Mouse (Mus musculus): ENCODE results near the gene Asrgl1. TPM values are rescaled to one million over a fixed set of nuclear protein-coding genes. Genes with fewer than 3 reads are reported as not detected.
A peak's percentile ranks its signal among the peaks of the same experiment; 100 is the strongest.
"Not testable (repeated sequence)": the region's sequence is repeated elsewhere in the genome, so short reads cannot be mapped to it uniquely, and the experiment has no call there.

Asrgl1 gene
- polyA plus RNA-seq, 1 experiment from 2014 or later = 15.4 TPM

DNA sequence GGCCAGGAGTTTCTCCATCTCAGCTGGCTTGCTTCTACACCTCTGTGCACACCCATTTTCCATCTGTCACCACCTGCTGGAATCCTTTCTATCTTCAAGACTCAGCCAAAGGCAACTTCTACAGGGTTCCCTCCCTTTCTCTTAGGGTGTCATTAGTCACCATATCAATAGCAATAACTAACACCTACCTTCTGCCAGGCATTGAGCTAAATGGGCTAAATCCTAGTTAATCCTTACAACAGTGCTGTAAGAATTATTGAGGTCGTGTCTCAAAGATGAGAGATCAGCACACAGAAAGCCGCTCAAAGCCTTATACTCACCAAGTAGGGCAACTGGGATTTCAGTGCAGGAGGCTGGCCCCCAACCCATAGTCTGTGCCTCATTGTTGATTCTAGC is 34.4 kb downstream of the Asrgl1 start:
- no peak overlapping the region for H3K9ac ChIP-seq
- H3K27ac ChIP-seq = no peak overlapping the region
- no peak overlapping the region for H3K4me3 ChIP-seq
- ATAC-seq (replicated peaks; ENCODE audit: insufficient number of reproducible peaks, insufficient read depth, low FRiP score, low read depth) = no peak
- H3K9me3 ChIP-seq (replicated peaks) = no peaks in the 10 kb centered on the region
- H3K4me2 ChIP-seq = no peak overlapping the region
- WGBS = 60% methylated on average over 2 of the region's 2 CpGs
- H3K4me1 ChIP-seq (replicated peaks) = peaks cover 2% of the 10 kb centered on the region; the same call in 1 of the 2 replicates
- H3K27me3 ChIP-seq = no peaks in the 10 kb centered on the region
- H3K36me3 ChIP-seq = no peaks in the 10 kb centered on the region

DNA sequence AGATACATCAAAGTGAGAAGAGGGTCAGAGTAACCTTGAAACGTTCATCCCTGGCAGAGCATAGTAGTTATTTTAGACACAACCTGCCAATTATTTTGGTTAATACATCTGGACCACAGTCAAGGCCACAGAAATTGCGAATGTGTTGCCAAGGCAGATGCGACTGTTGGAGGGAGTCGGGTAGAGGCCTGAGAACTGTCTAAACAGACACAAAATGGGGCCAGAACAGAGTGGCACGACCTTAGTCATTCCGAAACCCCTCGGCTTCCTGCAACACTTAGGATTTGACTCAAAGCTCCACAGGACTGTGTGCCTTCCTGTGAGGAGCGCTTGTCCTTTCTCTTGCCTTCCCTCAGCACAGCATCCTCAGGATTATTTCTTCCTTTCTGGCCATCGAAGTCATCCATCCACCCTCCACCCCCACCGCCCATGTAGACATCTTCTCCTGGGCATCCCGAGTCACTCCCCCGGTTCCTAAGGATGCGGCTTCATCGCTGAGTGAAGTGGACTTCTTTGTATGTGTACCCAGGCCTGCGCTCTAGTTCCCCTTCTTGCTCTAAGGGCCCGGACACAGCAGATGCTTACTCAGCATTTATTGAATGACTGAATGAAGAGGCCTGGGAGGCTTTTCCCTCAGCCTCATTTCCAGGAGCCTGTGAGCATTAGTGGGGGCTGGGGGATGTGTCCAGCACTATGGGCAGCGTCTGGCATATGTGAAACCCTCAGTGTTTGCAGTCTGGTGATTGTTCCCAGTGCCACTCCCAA is 35.0 kb downstream of the Asrgl1 start:
- Histone ChIP-seq H3K4me1 (replicated peaks) (no peaks in the 10 kb centered on the region), H3K36me3 (no peaks in the 10 kb centered on the region), H3K27me3 (no peaks in the 10 kb centered on the region), H3K27ac (no peak overlapping the region), H3K4me3 (no peak overlapping the region), H3K9ac (no peak overlapping the region), H3K9me3 (replicated peaks) (no peaks in the 10 kb centered on the region), H3K4me2 (no peak overlapping the region)
- 82% methylated on average over 17 of the region's 17 CpGs for WGBS
- ATAC-seq (replicated peaks; ENCODE audit: insufficient number of reproducible peaks, insufficient read depth, low FRiP score, low read depth) = no peak

DNA sequence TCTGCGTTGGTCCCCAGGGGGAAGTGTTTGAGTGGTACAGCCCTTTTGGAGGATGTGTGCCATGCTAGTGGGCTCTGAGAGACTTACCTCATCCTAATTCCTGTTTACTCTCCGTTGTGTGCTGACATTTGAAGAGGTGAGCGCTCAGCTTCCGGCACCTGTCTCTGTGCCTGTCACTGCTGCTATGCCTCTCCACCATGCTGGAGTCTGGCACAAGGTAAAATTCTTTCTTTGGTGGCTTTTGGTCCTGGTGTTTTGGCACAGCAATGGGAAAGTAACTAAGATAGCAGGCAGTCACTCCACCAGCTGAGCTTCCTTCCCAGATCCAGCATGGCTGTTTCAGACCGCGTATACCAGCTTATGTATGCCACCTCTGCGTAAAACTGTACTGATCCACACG is 35.7 kb downstream of the Asrgl1 start:
- no peaks in the 10 kb centered on the region for H3K9me3 ChIP-seq (replicated peaks)
- ATAC-seq (replicated peaks; ENCODE audit: insufficient number of reproducible peaks, insufficient read depth, low FRiP score, low read depth) = no peak
- no peak overlapping the region for H3K27ac ChIP-seq
- WGBS = 85% methylated on average over 8 of the region's 8 CpGs
- no peak overlapping the region for H3K4me3 ChIP-seq
- no peaks in the 10 kb centered on the region for H3K4me1 ChIP-seq (replicated peaks)
- H3K36me3 ChIP-seq = no peaks in the 10 kb centered on the region
- H3K4me2 ChIP-seq = no peak overlapping the region
- H3K27me3 ChIP-seq = no peaks in the 10 kb centered on the region
- H3K9ac ChIP-seq = no peak overlapping the region

DNA sequence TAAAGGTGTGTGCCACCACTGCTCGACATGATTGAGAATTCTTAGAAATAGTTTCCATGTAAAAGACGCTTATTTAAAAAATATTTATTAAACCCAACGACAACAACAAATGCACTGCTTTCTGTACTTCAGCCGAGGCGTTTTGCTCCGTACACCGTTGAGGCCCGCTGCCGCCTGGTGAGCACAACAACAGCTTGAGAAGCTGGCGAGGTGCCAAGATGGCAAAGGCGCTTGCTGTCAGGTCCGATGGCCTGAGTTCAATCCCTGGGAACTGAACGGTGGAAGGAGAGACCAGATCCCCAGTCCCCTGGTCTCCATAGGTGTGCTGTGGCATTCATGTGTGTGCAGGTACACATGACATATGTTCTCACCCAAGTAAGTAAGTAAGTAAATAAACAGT is 38.0 kb downstream of the Asrgl1 start:
- ATAC-seq (replicated peaks; ENCODE audit: insufficient number of reproducible peaks, insufficient read depth, low FRiP score, low read depth) = no peak
- 76% methylated on average over 13 of the region's 13 CpGs for WGBS
- H3K9me3 ChIP-seq (replicated peaks) = no peaks in the 10 kb centered on the region
- no peak overlapping the region for H3K27ac ChIP-seq
- H3K36me3 ChIP-seq = no peaks in the 10 kb centered on the region
- H3K27me3 ChIP-seq = no peaks in the 10 kb centered on the region
- no peak overlapping the region for H3K9ac ChIP-seq
- H3K4me1 ChIP-seq (replicated peaks) = no peaks in the 10 kb centered on the region
- no peak overlapping the region for H3K4me3 ChIP-seq
- no peak overlapping the region for H3K4me2 ChIP-seq

DNA sequence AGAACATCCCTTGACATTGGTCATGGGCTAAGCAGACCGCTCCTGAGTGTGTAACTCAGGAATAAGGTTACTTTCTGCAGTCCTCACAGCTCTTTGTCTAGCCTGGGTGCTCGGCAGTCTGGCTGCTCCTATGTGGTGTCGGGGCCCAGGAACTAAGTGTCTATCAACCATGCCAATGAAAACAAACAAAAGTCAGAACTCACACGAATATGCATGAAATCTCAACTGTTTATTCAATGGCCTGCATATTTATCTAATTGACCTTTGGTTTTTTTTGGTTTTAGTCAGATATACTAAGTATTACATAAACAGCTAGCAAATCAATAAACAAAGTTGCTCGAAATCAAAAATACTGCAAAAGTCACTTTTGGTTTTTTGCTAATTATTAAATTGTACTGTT is 40.3 kb downstream of the Asrgl1 start:
- no peaks in the 10 kb centered on the region for H3K4me1 ChIP-seq (replicated peaks)
- no peaks in the 10 kb centered on the region for H3K36me3 ChIP-seq
- no peak for ATAC-seq (replicated peaks; ENCODE audit: insufficient number of reproducible peaks, insufficient read depth, low FRiP score, low read depth)
- no peak overlapping the region for H3K9ac ChIP-seq
- H3K27me3 ChIP-seq = no peaks in the 10 kb centered on the region
- no peaks in the 10 kb centered on the region for H3K9me3 ChIP-seq (replicated peaks)
- 61% methylated on average over 5 of the region's 5 CpGs for WGBS
- no peak overlapping the region for H3K27ac ChIP-seq
- H3K4me2 ChIP-seq = no peak overlapping the region
- H3K4me3 ChIP-seq = no peak overlapping the region

DNA sequence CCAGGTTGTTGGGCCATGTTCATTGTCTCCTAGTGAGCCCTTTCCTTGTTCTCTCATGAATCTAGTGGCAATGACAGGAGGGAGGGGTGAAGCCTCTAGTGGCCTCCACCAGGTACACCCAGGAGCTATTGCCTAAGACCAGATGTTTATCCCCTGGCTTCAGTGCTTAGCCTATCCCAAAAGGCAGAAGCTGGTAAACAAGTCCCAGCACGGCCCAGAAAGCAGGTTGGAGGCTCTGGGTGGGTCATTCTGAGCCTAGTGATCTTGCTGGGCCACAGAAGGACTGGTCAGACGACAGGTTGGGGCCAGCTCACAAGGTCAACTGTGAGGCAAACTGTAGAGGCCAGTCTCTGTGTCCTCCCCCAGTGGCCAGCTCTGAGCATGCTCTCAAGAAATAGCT is 44.7 kb downstream of the Asrgl1 start:
- Histone ChIP-seq H3K4me3 (no peak overlapping the region), H3K36me3 (no peaks in the 10 kb centered on the region), H3K27ac (no peak overlapping the region), H3K27me3 (no peaks in the 10 kb centered on the region), H3K4me2 (no peak overlapping the region), H3K9ac (no peak overlapping the region), H3K4me1 (replicated peaks) (no peaks in the 10 kb centered on the region), H3K9me3 (replicated peaks) (no peaks in the 10 kb centered on the region)
- no peak for ATAC-seq (replicated peaks; ENCODE audit: insufficient number of reproducible peaks, insufficient read depth, low FRiP score, low read depth)
- 53% methylated on average over 2 of the region's 2 CpGs for WGBS

DNA sequence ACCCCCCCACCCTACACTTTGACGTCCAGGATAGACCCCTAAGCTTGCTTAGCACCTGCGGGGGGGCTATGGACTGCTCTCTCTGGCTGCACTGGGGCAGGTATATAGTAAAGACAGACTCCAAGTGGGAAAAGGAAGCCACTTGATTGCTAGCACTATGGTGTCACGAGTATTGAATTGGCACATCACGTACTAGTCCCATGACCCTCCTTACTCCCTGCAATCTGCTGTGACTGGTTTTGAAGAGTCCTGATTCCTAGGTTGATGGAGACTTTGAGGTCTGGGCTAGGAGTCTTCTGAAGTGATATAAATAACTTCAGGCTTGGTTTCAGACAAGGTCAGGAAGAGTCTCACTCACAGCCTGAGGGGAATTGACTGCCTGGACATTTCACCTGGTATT is 45.2 kb downstream of the Asrgl1 start:
- H3K36me3 ChIP-seq = no peaks in the 10 kb centered on the region
- no peak overlapping the region for H3K4me2 ChIP-seq
- H3K27me3 ChIP-seq = no peaks in the 10 kb centered on the region
- H3K9ac ChIP-seq = no peak overlapping the region
- 54% methylated on average over 4 of the region's 4 CpGs for WGBS
- no peak for ATAC-seq (replicated peaks; ENCODE audit: insufficient number of reproducible peaks, insufficient read depth, low FRiP score, low read depth)
- no peaks in the 10 kb centered on the region for H3K4me1 ChIP-seq (replicated peaks)
- H3K27ac ChIP-seq = no peak overlapping the region
- no peak overlapping the region for H3K4me3 ChIP-seq
- H3K9me3 ChIP-seq (replicated peaks) = no peaks in the 10 kb centered on the region

DNA sequence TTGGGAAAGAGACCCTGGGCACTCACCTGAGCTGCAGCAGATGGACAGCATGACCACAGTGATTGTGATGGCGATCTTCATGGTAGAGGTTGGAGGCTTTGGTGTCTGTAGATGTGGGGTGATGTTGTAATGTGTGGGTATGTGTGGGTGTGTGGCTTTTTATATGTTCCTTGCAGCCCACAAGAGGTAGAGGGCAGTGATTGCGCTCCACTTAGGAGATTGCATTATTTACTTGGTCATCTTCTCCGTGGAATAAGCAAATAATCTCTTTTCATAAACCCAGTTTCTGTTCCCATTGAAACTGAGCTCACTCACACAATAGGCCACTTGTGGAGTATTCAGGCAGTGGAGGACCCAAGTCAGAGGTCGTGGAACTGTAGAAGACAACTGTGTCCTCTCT is 47.6 kb downstream of the Asrgl1 start, which contains the start of gene Scgb1a1:
Scgb1a1 (minus strand) TSS at position 138 of the 400 bp plus-strand sequence.
- no peak for ATAC-seq (replicated peaks; ENCODE audit: insufficient number of reproducible peaks, insufficient read depth, low FRiP score, low read depth)

DNA sequence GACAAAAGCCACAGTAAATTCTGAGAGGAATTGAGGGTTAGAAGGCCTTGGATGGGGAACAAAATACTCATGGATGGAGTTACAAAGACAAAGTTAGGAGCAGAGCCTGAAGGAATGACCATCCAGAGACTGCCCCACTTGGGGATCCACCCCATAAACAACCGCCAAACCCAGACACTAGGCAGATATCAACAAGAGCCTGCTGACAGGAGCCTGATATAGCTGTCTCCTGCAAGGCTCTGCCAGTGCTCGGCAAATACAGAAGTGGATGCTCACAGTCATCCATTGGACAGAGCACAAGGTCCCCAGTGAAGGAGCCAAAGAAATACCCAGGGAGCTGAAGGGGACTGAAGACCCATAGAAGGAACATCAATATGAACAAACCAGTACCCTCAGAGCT is 51.5 kb downstream of the Asrgl1 start:
- H3K9me3 ChIP-seq (replicated peaks) = not testable (repeated sequence)
- whole genome bisulfite sequencing = 22% methylated on average over 2 of the region's 2 CpGs

More for the DNA sequence above, 47.6 kb downstream of the Asrgl1 start, which contains the start of gene Scgb1a1:
- Histone ChIP-seq H3K4me3 (no peak within 1 kb of the TSS), H3K27me3 (no peaks in the 10 kb centered on the region), H3K9me3 (replicated peaks) (no peaks in the 10 kb centered on the region), H3K27ac (no peak within 1 kb of the TSS), H3K36me3 (no peaks in the 10 kb centered on the region), H3K4me1 (replicated peaks) (peaks cover 12% of the 10 kb centered on the region), H3K4me2 (no peak within 1 kb of the TSS), H3K9ac (no peak within 1 kb of the TSS)
- WGBS = 79% methylated on average over 4 of the region's 4 CpGs

DNA sequence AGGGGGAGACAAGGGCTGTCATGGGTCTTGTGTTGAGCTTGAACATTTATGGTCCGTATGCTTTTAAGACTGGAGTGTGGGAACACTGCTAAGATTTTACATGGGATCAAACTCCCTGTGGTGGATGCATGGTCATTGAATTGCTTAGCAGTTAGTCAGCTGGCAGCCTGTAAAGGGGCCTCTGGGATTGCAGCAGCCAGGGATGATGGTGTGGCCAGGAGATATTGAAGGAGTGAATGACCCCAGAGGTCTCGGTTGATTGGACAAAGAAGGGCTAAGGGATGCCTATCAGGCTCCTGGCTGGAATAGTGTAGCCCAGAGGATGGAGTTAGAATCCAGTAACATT is 52.5 kb downstream of the Asrgl1 start:
- no peaks in the 10 kb centered on the region for H3K9me3 ChIP-seq (replicated peaks)
- H3K27ac ChIP-seq = no peak overlapping the region
- WGBS = 86% methylated on average over 2 of the region's 2 CpGs
- no peaks in the 10 kb centered on the region for H3K27me3 ChIP-seq
- H3K4me3 ChIP-seq = no peak overlapping the region
- no peak overlapping the region for H3K9ac ChIP-seq
- H3K4me1 ChIP-seq (replicated peaks) = peaks cover 22% of the 10 kb centered on the region
- H3K4me2 ChIP-seq = peak overlapping the region; percentile 51
- no peaks in the 10 kb centered on the region for H3K36me3 ChIP-seq
- no peak for ATAC-seq (replicated peaks; ENCODE audit: insufficient number of reproducible peaks, insufficient read depth, low FRiP score, low read depth)

More for the DNA sequence above, 51.5 kb downstream of the Asrgl1 start:
- not testable (repeated sequence) for H3K9ac ChIP-seq; H3K27me3 ChIP-seq; H3K27ac ChIP-seq; H3K36me3 ChIP-seq; H3K4me2 ChIP-seq; H3K4me3 ChIP-seq; ATAC-seq (replicated peaks; ENCODE audit: insufficient number of reproducible peaks, insufficient read depth, low FRiP score, low read depth)
- H3K4me1 ChIP-seq (replicated peaks) = peaks cover 22% of the 10 kb centered on the region

DNA sequence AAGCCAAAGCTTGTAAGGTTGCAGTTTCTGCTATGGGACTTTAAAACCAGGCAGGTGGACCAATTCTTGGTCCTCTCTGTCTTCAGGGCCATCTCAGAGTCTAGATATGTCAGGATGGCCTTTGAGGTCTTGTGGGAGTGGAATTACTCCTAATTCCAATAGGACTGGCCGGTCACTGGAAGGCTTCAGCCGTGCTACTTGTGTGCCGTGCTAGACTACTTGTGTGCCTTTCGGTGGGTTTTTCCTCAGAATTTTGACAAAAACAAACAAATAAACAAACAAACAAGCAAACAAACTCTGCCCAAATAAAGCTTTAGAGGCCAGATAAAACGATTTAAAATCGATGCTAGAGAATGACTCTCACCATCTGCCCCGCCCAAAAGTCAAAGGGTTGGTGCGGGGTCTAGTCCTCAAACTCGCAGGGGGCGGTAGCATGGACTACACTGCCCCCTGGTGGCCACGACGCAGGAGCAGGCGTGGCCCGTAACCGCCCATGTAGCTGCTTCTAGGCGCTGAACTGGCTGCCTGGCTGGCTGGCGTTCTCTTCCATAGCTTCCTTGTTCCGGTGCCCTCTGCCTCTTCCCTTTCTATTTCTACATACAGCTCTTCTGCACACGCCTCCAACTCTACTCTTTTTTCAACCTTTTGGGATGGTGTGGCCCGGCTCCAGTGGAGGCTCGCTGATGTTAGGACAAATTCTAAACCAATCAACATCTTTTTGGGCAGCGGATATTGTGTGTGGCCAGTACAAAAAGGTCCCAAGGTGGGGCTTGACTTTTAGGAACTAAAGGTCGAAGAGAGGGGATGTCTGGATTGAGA is 53.0 kb downstream of the Asrgl1 start:
- H3K4me1 ChIP-seq (replicated peaks) = peaks cover 22% of the 10 kb centered on the region
- H3K36me3 ChIP-seq = no peaks in the 10 kb centered on the region
- ATAC-seq (replicated peaks; ENCODE audit: insufficient number of reproducible peaks, insufficient read depth, low FRiP score, low read depth) = peak; percentile 87
- H3K9me3 ChIP-seq (replicated peaks) = no peaks in the 10 kb centered on the region
- H3K27ac ChIP-seq = peak overlapping the region; percentile 18; the same call in 1 of the 2 replicates
- WGBS = 15% methylated on average over 23 of the region's 23 CpGs
- H3K27me3 ChIP-seq = no peaks in the 10 kb centered on the region
- H3K4me3 ChIP-seq = peak overlapping the region; percentile 20
- no peak overlapping the region for H3K9ac ChIP-seq
- H3K4me2 ChIP-seq = peak overlapping the region; percentile 51

All from heart, embryonic 15.5 days (tissue).